Mouse (Mus musculus) cortical plate, adult 2 months (tissue): ENCODE data around the gene C1qtnf7.

Experiments used
- CTCF ChIP-seq: fragments of 200-500 bp; IDR thresholded peaks from 2 replicates; pipeline ENCODE4 v1.5.1; 2011; ENCODE audit warnings: mild to moderate bottlenecking, control low read depth, low read length; ENCODE audit not compliant: insufficient read depth; ENCODE audit errors: extremely low read depth
- POLR2A ChIP-seq: fragments of 200-500 bp; IDR thresholded peaks from 2 replicates; pipeline ENCODE4 v1.6.1; 2011; ENCODE audit warnings: mild to moderate bottlenecking, low read length, control low read depth; ENCODE audit not compliant: insufficient read depth; ENCODE audit errors: extremely low read depth

GRCm38 (mm10) chr5:43530886-43531285, 15.5 kb downstream of the C1qtnf7 start:
- TF ChIP-seq CTCF = no peak
- TF ChIP-seq POLR2A = no peak
